Mouse (Mus musculus) cerebellum, postnatal 25 days (tissue): ENCODE measurements at regions not wholly inside any gene's neighbourhood (a gene's known extent, or its start where the extent isn't known, plus 50 kb on each side); places are given as distances from the start of the nearest gene placed in this dataset.

Experiments
- DNase-seq, 2 experiments: peaks; one replicate each; pipeline ENCODE4 v3.0.0; 2021; ENCODE audit warnings: mixed read lengths in 2 of 2

- no peak for DNase-seq
Observed at GRCm38 (mm10) chr7:90059629-90060301, 70.2 kb upstream of the Picalm start.

DNA sequence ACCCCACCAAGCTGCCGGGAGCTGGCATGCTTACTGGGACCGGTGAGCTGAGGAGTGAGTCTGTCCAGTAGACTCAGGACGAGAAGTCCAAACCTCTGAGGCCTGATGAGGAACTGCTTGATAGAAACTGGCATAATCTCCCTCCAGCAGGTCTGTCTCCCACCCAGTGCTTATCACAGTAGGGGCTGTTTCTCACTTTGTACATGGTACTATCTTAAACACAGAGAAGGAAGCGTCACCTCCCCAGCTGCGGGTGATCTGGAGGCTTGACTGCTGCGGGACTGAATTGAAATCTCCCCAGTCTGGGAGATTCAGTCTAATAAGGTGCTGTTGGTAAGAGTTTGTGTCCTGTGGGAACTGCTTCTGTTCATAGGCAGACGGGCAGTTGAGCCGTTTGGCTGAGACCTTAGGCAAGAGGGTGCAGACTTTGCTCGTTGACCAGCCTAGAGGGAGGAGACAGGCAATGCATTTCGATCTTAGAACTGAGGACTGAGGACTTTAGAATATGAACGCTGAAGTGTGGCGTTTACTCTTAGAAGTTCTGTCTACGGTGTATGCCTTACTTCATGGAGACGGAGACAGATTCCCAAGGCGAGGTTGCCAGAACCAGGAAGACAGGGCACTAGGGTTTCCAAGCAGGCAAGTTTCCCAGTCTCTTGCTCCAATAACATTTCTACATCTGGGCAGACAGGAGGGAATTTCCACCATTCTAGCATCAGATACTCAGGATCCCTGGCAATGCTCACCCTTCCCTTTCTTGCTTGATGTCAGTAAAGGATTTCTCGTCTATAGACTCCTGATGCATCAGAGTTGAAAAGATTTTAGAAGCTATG, 69.5 kb upstream of the Picalm start:
- no peak for DNase-seq

DNA sequence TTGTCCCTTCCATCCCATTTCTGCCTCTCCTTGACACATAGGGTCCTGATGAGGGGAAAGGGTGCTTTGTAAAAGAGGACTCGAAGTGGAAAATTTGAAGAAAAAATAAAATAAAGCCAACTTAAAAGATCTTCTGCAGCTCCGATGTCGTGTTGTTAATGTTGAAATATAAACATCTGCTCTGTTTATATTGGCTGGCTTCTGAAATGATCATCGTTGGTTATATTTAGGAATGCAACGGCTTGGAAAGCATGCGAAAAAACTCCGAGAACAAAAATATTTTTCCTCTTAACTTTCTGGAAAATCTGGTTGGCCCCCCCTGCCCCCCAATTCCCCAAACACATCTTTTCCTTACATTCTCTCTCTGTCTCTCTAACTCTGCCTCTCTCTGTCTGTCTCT, 68.3 kb upstream of the Picalm start:
- DNase-seq, result no peak

DNA sequence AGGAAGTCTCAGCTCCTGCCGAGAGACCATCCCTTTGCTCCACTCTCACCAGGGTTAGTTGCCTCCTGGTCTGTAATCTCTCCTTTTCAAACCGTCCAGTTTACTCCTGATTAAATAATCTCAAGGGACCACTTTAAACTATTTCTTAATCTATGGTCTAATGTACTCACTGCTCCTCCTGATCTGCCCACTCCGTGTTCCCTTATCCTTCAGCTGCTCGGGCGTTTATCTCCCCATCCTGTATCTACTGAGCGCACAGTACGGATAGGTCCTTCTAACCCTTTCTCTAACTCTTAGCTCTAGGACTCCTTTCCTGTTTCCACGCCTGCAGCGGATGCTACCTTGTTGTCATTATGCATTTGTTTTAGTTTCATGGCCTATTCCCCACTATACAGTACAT, 67.1 kb upstream of the Picalm start:
- DNase-seq, result no peak

DNA sequence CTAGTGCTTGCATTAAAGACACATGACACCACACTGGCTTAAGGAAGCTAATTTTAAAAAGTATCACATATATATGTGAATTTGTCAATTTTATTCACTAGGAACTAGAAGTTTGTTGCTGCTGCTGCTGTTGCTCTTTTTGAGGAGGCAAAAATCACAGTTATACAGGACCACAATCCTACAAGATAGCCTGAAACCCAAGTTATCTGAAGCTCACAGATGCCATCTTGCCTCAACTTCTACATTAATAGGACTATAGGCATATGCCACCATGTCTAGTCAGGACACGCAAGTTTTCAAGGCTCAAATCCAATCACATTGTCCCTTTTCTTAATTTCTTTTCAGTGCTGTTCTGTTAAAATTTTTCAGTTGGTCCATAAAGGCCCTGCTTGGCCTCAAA, 65.8 kb upstream of the Picalm start:
- DNase-seq, result no peak

DNA sequence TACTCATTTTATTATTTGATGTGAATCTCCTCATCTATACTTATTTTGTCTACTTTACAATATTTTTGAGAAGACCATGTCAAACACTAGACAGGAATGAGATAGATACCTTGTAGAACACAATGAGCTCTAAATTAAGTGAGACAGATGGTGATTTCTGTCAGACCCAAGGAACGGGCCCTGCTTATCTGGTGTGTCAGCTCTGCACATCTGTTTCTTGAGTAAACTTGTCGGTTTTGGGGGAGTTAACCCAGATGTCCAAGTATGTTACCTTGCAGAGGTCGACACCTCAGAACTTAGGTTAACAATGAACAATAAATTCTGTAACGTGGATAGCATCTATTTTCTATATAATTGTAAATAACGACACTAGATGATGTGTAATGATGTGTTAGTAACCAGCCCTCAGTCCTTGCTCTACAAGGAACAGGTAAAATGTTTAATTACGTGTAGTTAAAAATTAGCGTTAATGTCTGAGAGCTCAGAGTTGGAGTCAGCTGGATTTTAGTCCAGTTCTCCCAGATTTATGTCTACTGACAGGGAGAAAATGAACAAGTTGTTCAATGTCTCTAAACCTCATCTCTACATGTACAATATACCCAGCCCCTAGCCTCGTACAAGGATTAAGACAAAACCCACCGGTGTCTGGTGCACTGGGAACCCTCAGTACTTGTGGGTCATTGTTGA, 64.6 kb upstream of the Picalm start:
- no peak for DNase-seq

DNA sequence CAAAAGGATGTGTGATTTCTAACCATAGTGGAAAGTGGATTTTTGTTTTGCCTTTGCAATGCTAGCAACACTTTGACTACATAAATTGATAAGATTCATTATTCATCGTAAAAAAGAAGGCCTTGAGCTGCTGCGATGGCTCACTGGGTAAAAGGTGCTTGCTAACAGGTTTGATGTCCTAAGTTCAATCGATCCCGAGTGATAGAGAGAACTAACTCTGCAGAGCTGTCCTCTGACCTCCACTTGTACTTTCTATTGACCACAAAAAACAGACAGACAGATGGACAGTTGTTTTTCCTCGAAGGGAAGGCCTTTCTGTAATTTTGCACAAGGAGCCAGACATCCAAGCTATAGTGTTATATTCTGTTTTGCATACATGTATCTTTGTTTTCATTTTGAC, 63.7 kb upstream of the Picalm start:
- DNase-seq, result no peak

DNA sequence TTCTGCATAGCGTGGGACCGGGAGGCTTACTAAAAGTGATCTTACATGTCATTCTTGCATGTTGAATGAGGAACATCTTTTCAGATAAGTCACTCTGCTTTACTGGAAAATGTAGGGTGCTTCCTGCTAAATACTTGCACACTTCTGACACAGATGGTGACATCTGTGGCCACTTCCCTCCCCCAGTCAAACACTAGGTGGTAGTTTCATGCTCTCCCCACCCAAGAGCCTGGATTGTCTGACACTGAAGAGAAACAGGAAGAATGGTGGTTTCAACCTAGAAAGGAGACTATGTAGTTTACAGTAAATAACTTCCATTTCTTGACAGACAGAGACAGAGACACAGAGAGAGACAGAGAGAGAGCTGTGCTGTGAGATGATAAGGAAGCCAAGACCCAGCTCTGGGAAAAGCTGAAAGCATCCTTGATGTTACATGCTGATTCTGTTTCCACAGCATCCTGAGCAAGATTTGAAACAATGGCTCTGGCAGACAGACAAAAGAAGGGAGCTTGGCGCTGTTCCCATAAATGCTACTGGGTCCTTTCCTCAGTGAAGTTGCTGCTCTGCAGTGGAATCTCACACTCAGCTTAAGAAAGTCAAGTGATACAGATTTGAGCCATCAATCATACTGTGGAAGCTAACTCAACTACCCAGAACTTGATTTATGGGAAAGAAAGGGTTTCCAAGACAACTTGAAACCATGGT, 61.9 kb upstream of the Picalm start:
- no peak for DNase-seq

DNA sequence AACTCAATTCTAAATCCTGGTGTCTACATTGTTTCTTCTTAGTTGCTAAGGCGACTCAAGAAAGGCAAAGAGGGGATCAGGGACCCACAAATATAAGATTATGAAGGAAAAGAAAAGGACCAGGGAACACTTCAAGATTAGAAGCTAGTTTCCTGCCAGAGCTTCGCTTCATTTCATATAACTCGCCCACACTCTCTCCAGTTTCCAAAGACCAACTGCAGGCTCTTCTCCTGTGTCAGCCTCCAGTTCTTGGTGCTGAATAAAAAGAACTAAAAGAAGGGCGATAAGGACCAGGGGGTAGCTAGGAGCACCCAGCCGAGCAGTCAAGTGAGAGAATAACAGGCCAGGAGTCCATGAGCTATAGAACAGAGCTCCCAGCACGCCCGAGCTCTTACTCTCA, 59.7 kb upstream of the Picalm start:
- DNase-seq, result no peak

GRCm38 (mm10) chr7:90073865-90074264, 56.1 kb upstream of the Picalm start:
- no peak for DNase-seq

GRCm38 (mm10) chr7:90074592-90074991, 55.4 kb upstream of the Picalm start:
- no peak for DNase-seq

GRCm38 (mm10) chr7:90077565-90077964, 52.4 kb upstream of the Picalm start:
- no peak for DNase-seq

- no peak for DNase-seq
Observed at GRCm38 (mm10) chr7:90080083-90080772, 49.8 kb upstream of the Picalm start.
